Mouse (Mus musculus) G1E (cell line): ENCODE results near the gene Gm10719. TPM values are rescaled to one million over a fixed set of nuclear protein-coding genes. Genes with fewer than 3 reads are reported as not detected.
"Not testable (repeated sequence)": the region's sequence is repeated elsewhere in the genome, so short reads cannot be mapped to it uniquely, and the experiment has no call there.

Source experiments
- ATAC-seq: 2 replicates; pipeline ENCODE4 v1.8.0; 2016; ENCODE audit warnings: mild to moderate bottlenecking; ENCODE audit not compliant: insufficient number of reproducible peaks, poor library complexity, low FRiP score, severe bottlenecking; ENCODE audit errors: extremely low read depth
- DNase-seq: peaks from one replicate; pipeline ENCODE4 v3.0.0; 2012; ENCODE audit warnings: low spot score
- H3K27me3 ChIP-seq: 2 replicates; pipeline ENCODE4 v1.6.1; 2012; ENCODE audit warnings: mild to moderate bottlenecking, low read length, inconsistent platforms; ENCODE audit not compliant: insufficient read depth
- H3K36me3 ChIP-seq: replicated peaks from 2 replicates; pipeline ENCODE3; 2012; ENCODE audit warnings: mild to moderate bottlenecking, inconsistent platforms
- H3K4me1 ChIP-seq: 2 replicates; pipeline ENCODE4 v1.6.1; 2012; ENCODE audit warnings: low read depth, low read length, inconsistent platforms, mixed read lengths; ENCODE audit not compliant: insufficient read depth
- H3K4me3 ChIP-seq: 2 replicates; pipeline ENCODE4 v1.5.1; 2012; ENCODE audit warnings: low read depth, mild to moderate bottlenecking, inconsistent platforms, low read length, moderate library complexity, mixed read lengths
- H3K9me3 ChIP-seq: replicated peaks from 2 replicates; pipeline ENCODE4 v1.6.1; 2012; ENCODE audit warnings: inconsistent platforms
- polyA plus RNA-seq: library from polyadenylated mRNA; stranded (reverse); fragments of >175 nt; gene quantifications from 2 replicates; pipeline ENCODE4 v1.2.3, GENCODE M21; 2012
- total RNA-seq, 2 experiments: library from RNA; stranded (forward) in 1 of 2; stranded (reverse) in 1 of 2; fragments of 200-1000 nt in 1 of 2; fragments of >200 nt in 1 of 2; fragmentation: Nextera tagmentation in 1 of 2; gene quantifications; 2 replicates each; pipeline ENCODE4 v1.2.3; 2014 to 2017

Gm10719 gene
- total RNA-seq (2014; fragmentation: Nextera tagmentation) (3.2 TPM in 1 of 2 replicates, not detected in the other), total RNA-seq (2017) (106 and 146 TPM in 2 replicates), polyA plus RNA-seq (0.38 and 1.0 TPM in 2 replicates)

DNA sequence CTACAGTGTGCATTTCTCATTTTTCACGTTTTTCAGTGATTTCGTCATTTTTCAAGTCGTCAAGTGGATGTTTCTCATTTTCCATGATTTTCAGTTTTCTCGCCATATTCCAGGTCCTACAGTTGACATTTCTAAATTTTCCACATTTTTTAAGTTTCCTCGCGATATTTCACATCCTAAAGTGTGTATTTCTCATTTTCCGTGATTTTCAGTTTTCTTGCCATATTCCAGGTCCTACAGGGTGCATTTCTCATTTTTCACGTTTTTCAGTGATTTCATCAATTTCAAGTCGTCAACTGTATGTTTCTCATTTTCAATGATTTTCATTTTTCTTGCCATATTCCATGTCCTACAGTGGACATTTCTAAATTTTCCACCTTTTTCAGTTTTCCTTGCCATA, at the start of gene Gm10719:
Gene Gm10719 (plus strand): TSS at position 301 of the 400 bp plus-strand sequence.
- not testable (repeated sequence) for ATAC-seq, H3K4me3 ChIP-seq, H3K36me3 ChIP-seq, H3K9me3 ChIP-seq, H3K27me3 ChIP-seq, H3K4me1 ChIP-seq, DNase-seq

DNA sequence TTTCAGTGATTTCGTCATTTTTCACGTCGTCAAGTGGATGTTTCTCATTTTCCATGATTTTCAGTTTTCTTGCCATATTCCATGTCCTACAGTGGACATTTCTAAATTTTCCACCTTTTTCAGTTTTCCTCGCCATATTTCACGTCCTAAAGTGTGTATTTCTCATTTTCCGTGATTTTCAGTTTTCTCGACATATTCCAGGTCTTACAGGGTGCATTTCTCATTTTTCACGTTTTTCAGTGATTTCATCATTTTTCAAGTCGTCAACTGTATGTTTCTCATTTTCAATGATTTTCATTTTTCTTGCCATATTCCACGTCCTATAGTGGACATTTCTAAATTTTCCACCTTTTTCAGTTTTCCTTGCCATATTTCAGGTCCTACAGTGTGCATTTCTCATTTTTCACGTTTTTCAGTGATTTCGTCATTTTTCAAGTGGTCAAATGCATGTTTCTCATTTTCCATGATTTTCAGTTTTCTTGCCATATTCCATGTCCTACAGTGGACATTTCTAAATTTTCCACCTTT, 16.7 kb upstream of the Gm10719 start, which contains the start of gene Gm10722:
Gene Gm10722 (plus strand): TSS at position 478 of the 528 bp plus-strand sequence.
- H3K9me3 ChIP-seq, H3K27me3 ChIP-seq, H3K36me3 ChIP-seq, ATAC-seq, DNase-seq, H3K4me3 ChIP-seq, H3K4me1 ChIP-seq: not testable (repeated sequence)

DNA sequence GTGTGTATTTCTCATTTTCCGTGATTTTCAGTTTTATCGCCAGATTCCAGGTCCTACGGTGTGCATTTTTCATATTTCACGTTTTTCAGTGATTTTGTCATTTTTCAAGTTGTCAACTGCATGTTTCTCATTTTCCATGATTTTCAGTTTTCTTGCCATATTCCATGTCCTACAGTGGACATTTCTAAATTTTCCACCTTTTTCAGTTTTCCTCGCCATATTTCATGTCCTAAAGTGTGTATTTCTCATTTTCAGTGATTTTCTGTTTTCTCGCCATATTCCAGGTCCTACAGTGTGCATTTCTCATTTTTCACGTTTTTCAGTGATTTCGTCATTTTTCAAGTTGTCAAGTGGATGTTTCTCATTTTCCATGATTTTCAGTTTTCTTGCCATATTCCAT, 16.2 kb upstream of the Gm10719 start:
- not testable (repeated sequence) for H3K36me3 ChIP-seq, H3K9me3 ChIP-seq, H3K27me3 ChIP-seq, H3K4me3 ChIP-seq, DNase-seq, ATAC-seq, H3K4me1 ChIP-seq

DNA sequence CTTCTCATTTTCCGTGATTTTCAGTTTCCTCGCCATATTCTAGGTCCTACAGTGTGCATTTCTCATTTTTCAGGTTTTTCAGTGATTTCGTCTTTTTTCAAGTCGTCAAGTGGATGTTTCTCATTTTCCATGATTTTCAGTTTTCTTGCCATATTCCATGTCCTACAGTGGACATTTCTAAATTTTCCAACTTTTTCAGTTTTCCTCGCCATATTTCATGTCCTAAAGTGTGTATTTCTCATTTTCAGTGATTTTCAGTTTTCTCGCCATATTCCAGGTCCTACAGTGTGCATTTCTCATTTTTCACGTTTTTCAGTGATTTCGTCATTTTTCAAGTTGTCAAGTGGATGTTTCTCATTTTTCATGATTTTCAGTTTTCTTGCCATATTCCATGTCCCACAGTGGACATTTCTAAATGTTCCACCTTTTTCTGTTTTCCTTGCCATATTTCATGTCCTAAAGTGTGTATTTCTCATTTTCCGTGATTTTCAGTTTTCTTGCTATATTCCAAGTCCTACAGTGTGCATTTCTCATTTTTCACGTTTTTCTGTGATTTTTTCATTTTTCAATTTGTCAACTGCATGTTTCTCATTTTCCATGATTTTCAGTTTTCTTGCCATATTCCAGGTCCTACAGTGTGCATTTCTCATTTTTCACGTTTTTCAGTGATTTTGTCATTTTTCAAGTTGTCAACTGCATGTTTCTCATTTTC, 15.1 kb upstream of the Gm10719 start:
- not testable (repeated sequence) for H3K9me3 ChIP-seq, H3K4me1 ChIP-seq, H3K36me3 ChIP-seq, H3K4me3 ChIP-seq, DNase-seq, H3K27me3 ChIP-seq
- ATAC-seq = peak; percentile 40

DNA sequence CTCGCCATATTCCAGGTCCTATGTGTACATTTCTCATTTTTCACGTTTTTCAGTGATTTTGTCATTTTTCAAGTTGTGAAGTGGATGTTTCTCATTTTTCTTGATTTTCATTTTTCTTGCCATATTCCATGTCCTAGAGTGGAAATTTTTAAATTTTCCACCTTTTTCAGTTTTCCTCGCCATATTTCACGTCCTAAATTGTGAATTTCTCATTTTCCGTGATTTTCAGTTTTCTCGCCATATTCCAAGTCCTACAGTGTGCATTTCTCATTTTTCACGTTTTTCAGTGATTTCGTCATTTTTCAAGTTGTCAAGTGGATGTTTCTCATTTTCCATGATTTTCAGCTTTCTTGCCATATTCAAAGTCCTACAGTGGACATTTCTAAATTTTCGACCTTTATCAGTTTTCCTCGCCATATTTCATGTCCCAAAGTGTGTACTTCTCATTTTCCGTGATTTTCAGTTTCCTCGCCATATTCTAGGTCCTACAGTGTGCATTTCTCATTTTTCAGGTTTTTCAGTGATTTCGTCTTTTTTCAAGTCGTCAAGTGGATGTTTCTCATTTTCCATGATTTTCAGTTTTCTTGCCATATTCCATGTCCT, 14.3 kb upstream of the Gm10719 start, which contains the start of gene Gm11168:
Gene Gm11168 (plus strand): TSS at position 553 of the 603 bp plus-strand sequence.
- not testable (repeated sequence) for H3K4me3 ChIP-seq, ATAC-seq, H3K4me1 ChIP-seq, H3K27me3 ChIP-seq, DNase-seq, H3K36me3 ChIP-seq
- H3K9me3 ChIP-seq = peaks cover 11% of the 10 kb centered on the region

DNA sequence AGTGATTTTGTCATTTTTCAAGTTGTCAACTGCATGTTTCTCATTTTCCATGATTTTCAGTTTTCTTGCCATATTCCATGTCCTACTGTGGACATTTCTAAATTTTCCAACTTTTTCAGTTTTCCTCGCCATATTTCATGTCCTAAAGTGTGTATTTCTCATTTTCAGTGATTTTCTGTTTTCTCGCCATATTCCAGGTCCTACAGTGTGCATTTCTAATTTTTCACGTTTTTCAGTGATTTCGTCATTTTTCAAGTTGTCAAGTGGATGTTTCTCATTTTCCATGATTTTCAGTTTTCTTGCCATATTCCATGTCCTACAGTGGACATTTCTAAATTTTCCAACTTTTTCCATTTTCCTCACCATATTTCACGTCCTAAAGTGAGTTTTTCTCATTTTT, 11.0 kb upstream of the Gm10719 start:
- not testable (repeated sequence) for DNase-seq, H3K36me3 ChIP-seq, H3K4me3 ChIP-seq, H3K4me1 ChIP-seq, H3K27me3 ChIP-seq
- H3K9me3 ChIP-seq = peaks cover 11% of the 10 kb centered on the region
- ATAC-seq = peak; percentile 30

DNA sequence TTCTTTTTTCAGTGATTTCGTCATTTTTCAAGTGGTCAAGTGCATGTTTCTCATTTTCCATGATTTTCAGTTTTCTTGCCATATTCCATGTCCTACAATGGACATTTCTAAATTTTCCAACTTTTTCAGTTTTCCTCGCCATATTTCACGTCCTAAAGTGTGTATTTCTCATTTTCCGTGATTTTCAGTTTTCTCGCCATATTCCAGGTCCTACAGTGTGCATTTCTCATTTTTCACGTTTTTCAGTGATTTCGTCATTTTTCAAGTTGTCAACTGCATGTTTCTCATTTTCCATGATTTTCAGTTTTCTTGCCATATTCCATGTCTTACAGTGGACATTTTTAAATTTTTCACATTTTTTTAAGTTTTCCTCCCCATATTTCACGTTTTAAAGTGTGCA, 10.6 kb upstream of the Gm10719 start:
- peaks cover 11% of the 10 kb centered on the region for H3K9me3 ChIP-seq
- H3K4me1 ChIP-seq, H3K4me3 ChIP-seq, H3K27me3 ChIP-seq, DNase-seq, H3K36me3 ChIP-seq, ATAC-seq: not testable (repeated sequence)

DNA sequence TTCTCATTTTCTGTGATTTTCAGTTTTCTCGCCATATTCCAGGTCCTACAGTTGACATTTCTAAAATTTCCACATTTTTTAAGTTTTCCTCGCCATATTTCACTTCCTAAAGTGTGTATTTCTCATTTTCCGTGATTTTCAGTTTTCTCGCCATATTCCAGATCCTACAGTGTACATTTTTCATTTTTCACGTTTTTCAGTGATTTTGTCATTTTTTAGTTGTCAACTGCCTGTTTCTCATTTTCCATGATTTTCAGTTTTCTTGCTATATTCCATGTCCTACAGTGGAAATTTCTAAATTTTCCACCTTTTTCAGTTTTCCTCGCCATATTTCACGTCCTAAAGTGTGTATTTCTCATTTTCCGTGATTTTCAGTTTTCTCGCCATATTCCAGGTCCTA, 9.9 kb upstream of the Gm10719 start:
- not testable (repeated sequence) for DNase-seq, H3K36me3 ChIP-seq, H3K4me1 ChIP-seq, H3K4me3 ChIP-seq, H3K9me3 ChIP-seq, H3K27me3 ChIP-seq
- ATAC-seq = peak; percentile 7; the same call in 1 of the 2 replicates

DNA sequence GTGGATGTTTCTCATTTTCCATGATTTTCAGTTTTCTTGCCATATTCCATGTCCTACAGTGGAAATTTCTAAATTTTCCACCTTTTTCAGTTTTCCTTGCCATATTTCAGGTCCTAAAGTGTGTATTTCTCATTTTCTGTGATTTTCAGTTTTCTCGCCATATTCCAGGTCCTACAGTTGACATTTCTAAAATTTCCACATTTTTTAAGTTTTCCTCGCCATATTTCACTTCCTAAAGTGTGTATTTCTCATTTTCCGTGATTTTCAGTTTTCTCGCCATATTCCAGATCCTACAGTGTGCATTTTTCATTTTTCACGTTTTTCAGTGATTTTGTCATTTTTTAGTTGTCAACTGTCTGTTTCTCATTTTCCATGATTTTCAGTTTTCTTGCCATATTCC, 7.9 kb upstream of the Gm10719 start:
- ATAC-seq = peak; percentile 17

DNA sequence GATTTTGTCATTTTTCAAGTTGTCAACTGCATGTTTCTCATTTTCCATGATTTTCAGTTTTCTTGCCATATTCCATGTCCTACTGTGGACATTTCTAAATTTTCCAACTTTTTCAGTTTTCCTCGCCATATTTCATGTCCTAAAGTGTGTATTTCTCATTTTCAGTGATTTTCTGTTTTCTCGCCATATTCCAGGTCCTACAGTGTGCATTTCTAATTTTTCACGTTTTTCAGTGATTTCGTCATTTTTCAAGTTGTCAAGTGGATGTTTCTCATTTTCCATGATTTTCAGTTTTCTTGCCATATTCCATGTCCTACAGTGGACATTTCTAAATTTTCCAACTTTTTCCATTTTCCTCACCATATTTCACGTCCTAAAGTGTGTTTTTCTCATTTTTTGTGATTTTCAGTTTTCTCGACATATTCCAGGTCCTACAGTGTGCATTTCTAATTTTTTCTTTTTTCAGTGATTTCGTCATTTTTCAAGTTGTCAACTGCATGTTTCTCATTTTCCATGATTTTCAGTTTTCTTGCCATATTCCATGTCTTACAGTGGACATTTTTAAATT, 5.1 kb upstream of the Gm10719 start:
- peak; percentile 36; the same call in 1 of the 2 replicates for ATAC-seq

More for the DNA sequence above, 7.9 kb upstream of the Gm10719 start:
- H3K9me3 ChIP-seq, H3K4me3 ChIP-seq, H3K36me3 ChIP-seq, H3K27me3 ChIP-seq, H3K4me1 ChIP-seq, DNase-seq: not testable (repeated sequence)

DNA sequence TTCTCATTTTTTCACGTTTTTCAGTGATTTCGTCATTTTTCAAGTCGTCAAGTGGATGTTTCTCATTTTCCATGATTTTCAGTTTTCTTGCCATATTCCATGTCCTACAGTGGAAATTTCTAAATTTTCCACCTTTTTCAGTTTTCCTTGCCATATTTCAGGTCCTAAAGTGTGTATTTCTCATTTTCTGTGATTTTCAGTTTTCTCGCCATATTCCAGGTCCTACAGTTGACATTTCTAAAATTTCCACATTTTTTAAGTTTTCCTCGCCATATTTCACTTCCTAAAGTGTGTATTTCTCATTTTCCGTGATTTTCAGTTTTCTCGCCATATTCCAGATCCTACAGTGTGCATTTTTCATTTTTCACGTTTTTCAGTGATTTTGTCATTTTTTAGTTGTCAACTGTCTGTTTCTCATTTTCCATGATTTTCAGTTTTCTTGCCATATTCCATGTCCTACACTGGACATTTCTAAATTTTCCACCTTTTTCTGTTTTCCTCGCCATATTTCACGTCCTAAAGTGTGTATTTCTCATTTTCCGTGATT, 4.4 kb upstream of the Gm10719 start, which contains the start of gene Gm10721:
Gene Gm10721 (plus strand): TSS at position 408 of the 547 bp plus-strand sequence.
- peak; percentile 34 for ATAC-seq
- not testable (repeated sequence) for H3K4me1 ChIP-seq, H3K4me3 ChIP-seq, H3K27me3 ChIP-seq, H3K9me3 ChIP-seq, H3K36me3 ChIP-seq, DNase-seq

More for the DNA sequence above, 5.1 kb upstream of the Gm10719 start:
- not testable (repeated sequence) for H3K4me1 ChIP-seq, H3K27me3 ChIP-seq, H3K36me3 ChIP-seq, DNase-seq, H3K4me3 ChIP-seq, H3K9me3 ChIP-seq
